Mouse (Mus musculus) E14TG2a.4 (cell line): Measurements from ENCODE around the gene Tbx2.

Experiments
- CTCF ChIP-seq: conservative IDR thresholded peaks from 2 replicates; pipeline ENCODE4 v1.5.1; 2014; ENCODE audit warnings: low read length
- NANOG ChIP-seq: IDR thresholded peaks from 2 replicates; pipeline ENCODE4 v1.6.1; 2014; ENCODE audit warnings: borderline replicate concordance, low read length, mixed read lengths
- POU5F1 ChIP-seq: IDR thresholded peaks from 2 replicates; pipeline ENCODE4 v1.6.1; 2014; ENCODE audit warnings: low read length, borderline replicate concordance

DNA sequence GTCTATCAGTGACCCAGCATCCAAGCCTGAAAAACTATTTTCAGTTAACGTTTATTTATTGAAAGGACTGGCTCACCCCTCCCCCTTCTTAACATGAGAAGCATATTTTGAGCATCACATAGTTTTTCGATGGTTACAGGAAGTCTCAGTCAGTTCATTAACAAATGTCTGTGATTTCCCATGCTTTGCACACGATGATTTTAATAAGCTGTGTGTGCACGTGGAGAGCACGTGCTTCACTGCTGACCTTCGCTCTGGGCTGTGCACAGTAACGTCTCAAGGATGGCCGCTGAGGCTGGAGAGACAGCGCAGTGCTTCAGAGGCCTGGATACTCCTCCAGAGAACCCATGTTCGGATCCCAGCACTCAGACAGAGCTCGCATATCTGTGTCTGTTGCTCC, 25.0 kb upstream of the Tbx2 start:
- TF ChIP-seq CTCF (no peak), POU5F1 (no peak), NANOG (no peak)
